Mouse (Mus musculus): ENCODE measurements around the gene Bcl3.
"Not testable (repeated sequence)": the region's sequence is repeated elsewhere in the genome, so short reads cannot be mapped to it uniquely, and the experiment has no call there.

Bcl3 gene

GRCm38 (mm10) chr7:19802995-19803394 lies 19.6 kb downstream of the Bcl3 start:
- DNase-seq (ENCODE audit: low read depth) = no peak

GRCm38 (mm10) chr7:19800764-19801163 lies 21.8 kb downstream of the Bcl3 start:
- peak; percentile 49 for DNase-seq (ENCODE audit: low read depth)

- DNase-seq (ENCODE audit: low read depth) = peak; percentile 51
Measured at GRCm38 (mm10) chr7:19796697-19797588, 25.6 kb downstream of the Bcl3 start, which contains the start of gene Cblc. Gene Cblc (minus strand): TSS chr7:19796809.

GRCm38 (mm10) chr7:19796254-19796653 lies 26.3 kb downstream of the Bcl3 start:
- DNase-seq (ENCODE audit: low read depth) = no peak

- DNase-seq (ENCODE audit: low read depth) = no peak
Measured at GRCm38 (mm10) chr7:19795236-19795635, 27.3 kb downstream of the Bcl3 start.

GRCm38 (mm10) chr7:19792701-19793630 lies 29.6 kb downstream of the Bcl3 start:
- DNase-seq (ENCODE audit: low read depth) = no peak

- DNase-seq (ENCODE audit: low read depth) = not testable (repeated sequence)
Measured at GRCm38 (mm10) chr7:19791504-19791903, 31.1 kb downstream of the Bcl3 start.

GRCm38 (mm10) chr7:19789904-19790347 lies 32.6 kb downstream of the Bcl3 start:
- peak; percentile 53 for DNase-seq (ENCODE audit: low read depth)

GRCm38 (mm10) chr7:19785874-19786458 lies 36.6 kb downstream of the Bcl3 start:
- DNase-seq (ENCODE audit: low read depth) = no peak

GRCm38 (mm10) chr7:19784764-19785535 lies 37.6 kb downstream of the Bcl3 start:
- no peak for DNase-seq (ENCODE audit: low read depth)

GRCm38 (mm10) chr7:19783630-19784029 lies 38.9 kb downstream of the Bcl3 start:
- DNase-seq (ENCODE audit: low read depth) = no peak

- no peak for DNase-seq (ENCODE audit: low read depth)
Measured at GRCm38 (mm10) chr7:19782645-19783044, 39.9 kb downstream of the Bcl3 start.

GRCm38 (mm10) chr7:19781741-19782140 lies 40.8 kb downstream of the Bcl3 start:
- no peak for DNase-seq (ENCODE audit: low read depth)

- DNase-seq (ENCODE audit: low read depth) = no peak
Measured at GRCm38 (mm10) chr7:19779903-19780302, 42.7 kb downstream of the Bcl3 start.

- no peak for DNase-seq (ENCODE audit: low read depth)
Measured at GRCm38 (mm10) chr7:19778645-19779044, 43.9 kb downstream of the Bcl3 start.

- no peak for DNase-seq (ENCODE audit: low read depth)
Measured at GRCm38 (mm10) chr7:19777049-19777723, 45.4 kb downstream of the Bcl3 start.

GRCm38 (mm10) chr7:19771682-19772081 lies 50.9 kb downstream of the Bcl3 start:
- DNase-seq (ENCODE audit: low read depth) = no peak

- no peak for DNase-seq (ENCODE audit: low read depth)
Measured at GRCm38 (mm10) chr7:19770984-19771391, 51.6 kb downstream of the Bcl3 start, which contains the start of gene Bcam. Gene Bcam (minus strand): TSS chr7:19771016.

GRCm38 (mm10) chr7:19770375-19770754 lies 52.2 kb downstream of the Bcl3 start:
- DNase-seq (ENCODE audit: low read depth) = no peak
